Mouse (Mus musculus): ENCODE measurements at regions not wholly inside any gene's neighbourhood (a gene's known extent, or its start where the extent isn't known, plus 50 kb on each side); places are given as distances from the start of the nearest gene placed in this dataset.

- TF ChIP-seq E2F4 (IDR thresholded peaks at IDR 0.05; ENCODE audit: insufficient read depth), result no peak
- no peak for TF ChIP-seq MAX (IDR thresholded peaks at IDR 0.05; ENCODE audit: low read depth)
- TF ChIP-seq POLR2A (IDR thresholded peaks at IDR 0.05; ENCODE audit: insufficient read length, low read depth), result no peak
- TF ChIP-seq TCF12 (IDR thresholded peaks at IDR 0.05; ENCODE audit: insufficient read depth, poor library complexity, severe bottlenecking), result no peak
- TF ChIP-seq MYOD1 (IDR thresholded peaks at IDR 0.05; ENCODE audit: control insufficient read depth in 1 of 3, insufficient read length in 2 of 3, low read depth in 2 of 3), result no peak
- no peak for TF ChIP-seq USF1 (IDR thresholded peaks at IDR 0.05; ENCODE audit: low read depth)
- TF ChIP-seq REST (IDR thresholded peaks at IDR 0.05; ENCODE audit: insufficient read depth, insufficient read length), result no peak
- no peak for TF ChIP-seq POLR2AphosphoS2 (IDR thresholded peaks at IDR 0.05; ENCODE audit: insufficient read length, low read depth)
- no peak for TF ChIP-seq CEBPB (IDR thresholded peaks at IDR 0.05; ENCODE audit: insufficient read depth, poor library complexity, severe bottlenecking)
Observed at GRCm38 (mm10) chr4:10117964-10118363, 756.3 kb upstream of the 2610301B20Rik start.

All from myocyte (in vitro differentiated cells).